Mouse (Mus musculus): Measurements from ENCODE around the gene Hspb2.

- TF ChIP-seq CTCF (IDR thresholded peaks at IDR 0.05; ENCODE audit: control insufficient read depth, insufficient read depth, insufficient read length) (no peak), MYOG (IDR thresholded peaks at IDR 0.05; ENCODE audit: control insufficient read depth, extremely low read depth, insufficient read length) (no peak), USF1 (IDR thresholded peaks at IDR 0.05; ENCODE audit: low read depth) (no peak), FOSL1 (IDR thresholded peaks at IDR 0.05; ENCODE audit: insufficient read depth, low read length, poor library complexity, severe bottlenecking) (no peak), CEBPB (IDR thresholded peaks at IDR 0.05; ENCODE audit: low read depth) (no peak)
Observed at GRCm38 (mm10) chr9:50774026-50774462, 21.9 kb upstream of the Hspb2 start.
